Mouse (Mus musculus): ENCODE data around the gene Cass4. TPM values are rescaled to one million over a fixed set of nuclear protein-coding genes. Genes with fewer than 3 reads are reported as not detected.

Cass4 gene
- under 1 TPM; 0.23 to 0.27 TPM for total RNA-seq (2021)
- long read RNA-seq, experiment 1: 0 reads
- long read RNA-seq, experiment 2: 0 reads

GRCm38 (mm10) chr2:172393391-172394051 lies at the start of gene Cass4:
TSS of gene Cass4 (plus strand) at chr2:172393794.
- peak; percentile 20 for DNase-seq

- no peak for DNase-seq
These were observed 48.9 kb upstream of the Cass4 start for GRCm38 (mm10) chr2:172344669-172345068.

GRCm38 (mm10) chr2:172345258-172345738 lies 48.3 kb upstream of the Cass4 start, which contains the start of gene Fam210b:
TSS of gene Fam210b (plus strand) at chr2:172345565.
- DNase-seq: peak; percentile 95

GRCm38 (mm10) chr2:172346034-172346929 lies 47.3 kb upstream of the Cass4 start:
- peak; percentile 24 for DNase-seq

- no peak for DNase-seq
These were observed 46.5 kb upstream of the Cass4 start for GRCm38 (mm10) chr2:172346933-172347611.

- no peak for DNase-seq
These were observed 45.2 kb upstream of the Cass4 start for GRCm38 (mm10) chr2:172348297-172348950.

GRCm38 (mm10) chr2:172349776-172350175 lies 43.8 kb upstream of the Cass4 start:
- no peak for DNase-seq

- no peak for DNase-seq
These were observed 42.8 kb upstream of the Cass4 start for GRCm38 (mm10) chr2:172350773-172351172.

GRCm38 (mm10) chr2:172353218-172353617 lies 40.4 kb upstream of the Cass4 start:
- no peak for DNase-seq

GRCm38 (mm10) chr2:172354761-172355160 lies 38.8 kb upstream of the Cass4 start:
- no peak for DNase-seq

GRCm38 (mm10) chr2:172355833-172356232 lies 37.8 kb upstream of the Cass4 start:
- no peak for DNase-seq

GRCm38 (mm10) chr2:172363176-172363575 lies 30.4 kb upstream of the Cass4 start:
- peak; percentile 19 for DNase-seq

GRCm38 (mm10) chr2:172370411-172371223 lies 23.0 kb upstream of the Cass4 start, which contains the start of the genes Aurka and Cstf1:
TSS of gene Aurka (minus strand) at chr2:172370535.
TSS of gene Cstf1 (plus strand) at chr2:172370681.
- DNase-seq: peak; percentile 93

GRCm38 (mm10) chr2:172371258-172371657 lies 22.3 kb upstream of the Cass4 start:
- DNase-seq: no peak

GRCm38 (mm10) chr2:172376551-172376950 lies 17.0 kb upstream of the Cass4 start:
- DNase-seq: no peak

- no peak for DNase-seq
These were observed 16.5 kb upstream of the Cass4 start for GRCm38 (mm10) chr2:172376999-172377515.

GRCm38 (mm10) chr2:172378332-172378731 lies 15.3 kb upstream of the Cass4 start:
- no peak for DNase-seq

- DNase-seq: no peak
These were observed 13.1 kb upstream of the Cass4 start for GRCm38 (mm10) chr2:172380513-172380912.

GRCm38 (mm10) chr2:172381341-172381740 lies 12.3 kb upstream of the Cass4 start:
- no peak for DNase-seq

GRCm38 (mm10) chr2:172381898-172382297 lies 11.7 kb upstream of the Cass4 start:
- no peak for DNase-seq

- DNase-seq: no peak
These were observed 8.9 kb upstream of the Cass4 start for GRCm38 (mm10) chr2:172384715-172385114.

Data from gastrocnemius, postnatal 25 days (tissue).